Mouse (Mus musculus) hematopoietic multipotent progenitor cell, adult 10-12 weeks (in vitro differentiated cells): Measurements from ENCODE around the gene Dsel. TPM values are rescaled to one million over a fixed set of nuclear protein-coding genes. Genes with fewer than 3 reads are reported as not detected.

ENCODE experiments used
- polyA plus RNA-seq: library from polyadenylated mRNA; stranded (reverse); fragments of >175 nt; gene quantifications from 2 replicates; pipeline ENCODE4 v1.2.3, GENCODE M21; 2012; ENCODE audit warnings: low replicate concordance

Gene Dsel
- polyA plus RNA-seq, result 2.2 and 10.9 TPM in 2 replicates

DNA sequence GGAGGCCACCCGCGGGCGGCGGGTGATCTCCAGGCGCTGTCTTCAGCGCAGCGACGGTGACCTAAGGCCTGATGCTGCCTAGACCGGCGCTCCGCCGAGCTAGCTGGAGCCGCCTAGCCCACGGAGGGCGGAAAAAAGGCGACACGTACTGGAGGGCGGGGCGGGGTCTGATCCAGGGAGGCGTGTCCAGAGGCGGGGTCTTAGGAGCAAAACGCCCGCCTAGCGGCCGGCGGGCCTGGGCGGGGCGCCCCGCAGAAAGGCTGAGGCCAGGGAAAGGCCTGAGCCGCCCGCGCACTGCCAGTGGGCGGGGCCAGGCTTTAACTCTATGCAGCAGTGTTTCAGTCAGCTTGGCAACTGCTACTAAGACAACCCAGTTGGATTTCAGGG, at the start of gene Dsel:
Dsel (minus strand) TSS at position 140 of the 387 bp plus-strand sequence.

